Mouse (Mus musculus): Measurements from ENCODE around the gene C730034F03Rik.

Gene C730034F03Rik

DNA sequence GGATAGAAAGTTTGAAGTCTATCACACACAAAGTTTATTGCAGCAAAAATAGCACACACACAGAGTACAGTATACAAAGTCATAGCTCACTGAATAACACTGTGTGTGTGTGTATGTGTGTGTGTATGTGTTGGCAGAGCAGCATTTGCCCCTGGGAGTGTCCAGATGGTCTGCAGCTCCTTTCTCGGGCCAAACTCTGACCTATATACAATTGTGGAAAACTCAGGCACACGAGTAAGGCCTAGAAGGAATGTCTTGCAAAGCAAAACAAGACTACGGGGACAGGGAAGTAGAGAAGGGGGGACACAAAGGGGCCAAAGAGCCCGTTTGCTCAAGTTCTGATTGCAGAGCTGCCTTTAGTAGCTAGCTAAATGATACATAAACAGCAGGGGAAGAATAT lies 3.6 kb downstream of the C730034F03Rik start:
- no peak for DNase-seq

DNA sequence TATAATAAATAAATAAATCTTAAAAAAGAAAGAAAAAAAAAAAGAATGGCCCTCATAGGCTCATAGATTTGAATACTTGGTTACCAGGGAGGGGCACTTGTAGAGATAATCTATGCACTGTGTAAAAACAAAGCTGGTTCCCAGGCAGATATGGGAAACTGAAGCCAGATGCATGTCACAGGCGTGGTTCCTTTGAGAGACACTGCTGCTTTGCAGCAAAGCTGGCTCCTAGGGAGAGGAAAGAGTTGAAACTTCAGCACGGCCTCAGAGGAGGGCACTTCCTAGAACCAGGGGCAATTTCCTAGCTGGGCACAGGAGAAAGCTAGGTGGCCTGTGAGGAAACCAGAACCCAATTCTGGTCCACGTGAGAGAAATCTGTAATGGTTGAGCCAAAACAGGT lies 4.7 kb downstream of the C730034F03Rik start:
- DNase-seq = no peak

DNA sequence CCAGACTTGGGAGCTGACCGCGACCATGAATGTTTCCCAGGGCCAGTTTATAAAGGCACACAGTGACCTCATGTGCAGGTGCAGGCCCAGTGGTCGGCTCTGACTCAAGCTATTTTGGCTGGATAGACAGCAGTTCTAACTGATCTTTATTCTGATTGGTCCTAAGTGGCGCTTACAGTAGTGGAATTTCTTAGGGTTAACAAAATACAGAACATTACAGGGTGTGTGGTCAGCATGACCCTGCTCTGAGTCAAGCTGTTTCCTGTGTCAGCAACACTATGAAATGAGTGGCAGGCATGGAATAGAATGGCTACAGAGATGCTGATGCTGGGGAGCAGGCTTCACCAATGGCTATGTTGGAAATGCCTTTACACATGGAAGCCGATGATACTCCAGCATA lies 6.5 kb downstream of the C730034F03Rik start:
- DNase-seq = no peak

DNA sequence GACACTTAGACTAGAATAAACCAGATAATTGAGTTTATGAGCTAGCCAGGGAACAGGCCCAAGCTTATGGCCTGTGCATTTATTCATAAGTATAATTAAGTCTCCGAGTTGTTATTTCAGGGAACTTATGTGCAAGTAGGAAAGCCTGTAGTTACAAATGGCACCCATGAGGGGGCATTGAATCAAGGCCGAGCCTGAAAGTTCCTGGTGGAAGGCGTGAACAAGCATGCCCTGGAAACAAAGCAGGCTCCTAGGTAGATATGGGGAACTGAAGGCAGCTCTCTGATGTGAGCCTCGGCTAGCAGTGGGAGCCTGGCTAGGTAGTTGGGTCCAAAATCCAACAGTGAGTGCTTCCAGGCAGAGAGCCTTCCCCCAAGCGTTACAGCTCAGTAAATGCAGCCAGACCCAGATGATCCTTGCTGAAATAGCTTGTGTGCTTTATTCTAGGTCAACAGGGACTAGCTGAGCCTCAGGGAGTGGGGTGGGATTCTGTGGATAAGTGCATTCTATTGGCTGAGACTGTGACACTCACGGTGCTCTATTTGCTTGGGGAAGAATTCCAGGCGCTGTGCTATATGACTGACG lies 13.2 kb downstream of the C730034F03Rik start:
- no peak for DNase-seq

DNA sequence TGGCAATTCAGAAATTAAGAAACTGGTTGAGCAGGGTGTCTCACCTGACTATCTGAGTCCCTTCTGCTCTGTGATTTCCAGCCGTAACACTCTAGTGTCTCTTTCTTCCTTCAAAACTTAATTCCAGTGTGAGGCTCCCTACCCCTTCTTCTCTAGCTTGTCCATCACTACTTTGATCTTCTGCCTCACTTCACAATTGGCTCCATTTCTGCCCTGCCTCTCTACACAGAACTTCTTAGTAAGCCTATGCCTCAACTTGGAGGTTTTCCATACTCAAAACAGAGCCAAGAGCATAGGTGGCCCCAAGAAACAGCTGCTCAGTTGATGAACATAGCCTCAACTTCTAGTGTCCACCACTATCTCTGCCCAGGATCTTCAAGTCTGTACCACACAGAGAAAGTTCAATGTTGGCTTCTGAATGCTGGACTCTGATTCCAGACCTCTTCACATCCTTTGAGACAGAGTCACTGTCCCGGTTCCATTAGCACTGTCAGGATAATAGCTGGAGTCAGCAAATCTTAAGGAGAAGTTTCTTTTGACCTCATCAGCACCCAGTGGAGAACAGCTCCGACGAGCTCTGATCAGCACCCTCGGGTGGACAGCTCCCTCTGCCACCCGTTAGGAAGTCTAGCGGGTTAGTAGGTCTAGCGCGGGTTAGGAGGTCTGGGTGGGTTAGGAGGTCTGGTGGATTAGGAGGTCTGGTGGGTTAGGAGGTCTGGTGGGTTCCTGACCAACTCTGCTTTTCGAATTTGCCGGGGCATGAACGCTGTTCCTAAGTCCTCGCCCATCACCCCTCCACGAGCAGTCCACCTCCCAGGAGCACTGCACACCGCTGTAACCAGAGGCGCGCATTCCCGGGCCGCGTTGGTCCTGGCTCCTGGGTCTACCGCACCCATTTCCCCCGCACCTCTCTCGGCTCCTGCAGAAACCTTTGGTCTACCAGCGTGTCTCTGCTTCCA lies 23.8 kb downstream of the C730034F03Rik start:
- DNase-seq = peak; percentile 62

DNA sequence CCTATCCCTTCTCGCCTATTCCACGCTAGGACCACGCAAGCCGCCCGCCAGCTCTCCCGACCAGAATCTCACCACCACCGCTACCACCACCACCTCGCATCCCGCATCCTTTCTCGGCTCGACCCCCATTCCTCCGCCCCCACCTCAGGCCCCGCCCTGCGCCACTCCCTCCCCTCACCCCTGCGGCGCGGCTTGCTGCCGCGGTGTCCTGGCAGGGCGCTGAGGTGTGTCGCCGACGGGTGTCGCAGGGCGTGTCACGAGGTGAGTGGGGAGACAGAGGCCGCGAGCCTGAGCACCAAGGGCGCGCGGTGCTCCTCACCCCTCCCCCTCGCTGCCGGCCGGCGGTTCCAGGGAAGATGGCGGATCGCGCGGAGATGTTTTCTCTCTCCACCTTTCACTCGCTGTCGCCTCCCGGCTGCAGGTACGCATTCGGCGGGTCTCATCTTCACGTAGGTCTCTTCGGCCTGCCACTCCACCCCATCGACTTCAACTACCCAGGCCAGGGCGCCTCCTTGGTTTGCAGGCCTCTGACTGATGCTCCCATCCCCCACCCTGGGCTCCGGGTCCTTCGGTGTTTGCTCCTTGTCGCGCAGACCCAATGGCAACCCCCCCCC lies 24.6 kb downstream of the C730034F03Rik start, which contains the start of gene Mapk8ip2:
Mapk8ip2 (plus strand) TSS at position 49 of the 614 bp plus-strand sequence.
- DNase-seq = no peak

DNA sequence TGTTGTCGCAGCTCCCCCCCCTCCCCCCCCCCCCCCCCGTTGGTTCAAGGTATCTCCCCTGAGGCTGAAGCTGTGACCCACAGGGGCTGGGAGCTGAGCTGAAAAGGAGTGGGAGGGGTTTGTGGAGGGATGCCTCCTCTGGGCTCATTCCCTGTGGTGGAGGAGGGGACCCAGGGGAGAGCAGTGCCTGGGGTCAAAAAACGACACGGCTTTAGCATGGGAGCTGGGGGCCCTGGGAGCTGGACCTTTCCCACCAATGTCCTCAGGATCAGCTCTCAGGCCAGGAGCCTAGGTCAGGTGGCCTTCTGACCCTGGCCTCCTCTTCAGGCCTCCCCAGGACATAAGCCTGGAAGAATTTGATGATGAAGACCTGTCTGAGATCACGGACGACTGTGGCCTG lies 25.5 kb downstream of the C730034F03Rik start:
- no peak for DNase-seq

DNA sequence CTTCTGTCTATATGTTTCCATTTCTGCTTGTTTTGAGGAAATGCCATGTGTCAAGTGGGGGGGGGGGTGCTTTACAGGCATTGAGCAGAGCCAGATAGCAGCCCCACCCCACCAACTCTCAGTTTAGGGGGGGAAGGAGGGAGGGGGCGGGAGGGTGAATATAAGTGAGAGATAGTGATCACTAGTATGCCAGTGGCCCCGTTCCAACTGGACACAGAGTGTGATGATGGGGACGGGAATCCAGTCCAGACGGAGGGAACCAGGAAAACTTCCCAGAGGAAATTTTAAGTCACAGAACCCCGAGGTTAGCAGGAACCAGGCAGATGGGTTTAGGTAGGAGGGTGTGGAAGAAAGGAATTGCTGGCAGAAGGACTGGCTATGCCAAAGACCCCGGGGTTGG lies 26.3 kb downstream of the C730034F03Rik start:
- no peak for DNase-seq

DNA sequence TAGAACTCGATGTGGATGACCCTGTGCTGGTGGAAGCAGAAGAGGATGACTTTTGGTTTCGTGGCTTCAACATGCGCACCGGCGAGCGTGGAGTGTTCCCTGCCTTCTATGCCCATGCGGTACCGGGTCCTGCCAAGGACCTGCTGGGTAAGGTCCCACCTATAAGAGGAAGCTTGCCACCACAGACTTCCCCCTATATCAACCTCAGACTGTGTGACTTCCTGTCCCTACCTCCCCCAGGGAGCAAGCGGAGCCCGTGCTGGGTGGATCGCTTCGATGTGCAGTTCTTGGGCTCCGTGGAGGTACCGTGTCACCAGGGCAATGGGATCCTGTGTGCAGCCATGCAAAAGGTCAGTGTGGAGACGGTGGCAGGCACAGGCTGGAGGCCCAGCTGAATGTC lies 29.6 kb downstream of the C730034F03Rik start:
- no peak for DNase-seq

DNA sequence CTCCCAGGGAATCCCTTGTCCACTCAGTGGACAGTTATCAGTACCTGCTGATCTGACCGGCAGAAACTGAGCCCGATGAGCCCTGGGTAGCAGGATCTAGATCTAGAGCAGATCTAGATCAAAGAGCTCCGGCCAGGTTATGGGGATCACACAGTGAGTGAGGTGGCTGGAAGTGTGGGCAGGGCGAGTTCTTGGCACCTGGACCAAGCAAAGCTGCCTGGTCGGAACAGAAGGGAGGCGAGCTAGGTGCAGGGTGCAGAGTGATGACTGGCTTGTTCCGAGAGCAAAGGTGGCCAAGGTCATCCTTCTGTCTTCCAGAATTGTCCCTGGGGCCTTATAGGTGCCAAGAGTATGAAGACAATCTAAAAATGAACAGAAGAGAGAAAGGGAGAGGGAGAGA lies 30.4 kb downstream of the C730034F03Rik start:
- DNase-seq = no peak

DNA sequence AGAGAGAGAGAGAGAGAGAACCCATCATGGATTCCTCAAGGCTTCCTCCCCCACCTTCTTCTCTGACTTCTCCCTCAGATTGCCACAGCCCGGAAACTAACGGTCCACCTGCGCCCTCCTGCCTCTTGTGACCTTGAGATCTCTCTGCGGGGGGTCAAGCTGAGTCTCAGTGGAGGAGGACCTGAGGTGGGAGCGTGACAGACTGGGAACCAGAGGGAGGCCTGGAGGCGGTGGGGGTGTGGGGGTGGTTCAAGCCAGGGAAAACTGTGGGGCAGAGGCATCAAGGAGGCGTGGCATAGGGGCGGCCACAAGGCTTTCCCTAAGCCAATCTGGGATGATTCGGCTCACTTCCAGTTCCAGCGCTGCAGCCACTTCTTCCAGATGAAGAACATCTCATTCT lies 30.9 kb downstream of the C730034F03Rik start:
- no peak for DNase-seq

DNA sequence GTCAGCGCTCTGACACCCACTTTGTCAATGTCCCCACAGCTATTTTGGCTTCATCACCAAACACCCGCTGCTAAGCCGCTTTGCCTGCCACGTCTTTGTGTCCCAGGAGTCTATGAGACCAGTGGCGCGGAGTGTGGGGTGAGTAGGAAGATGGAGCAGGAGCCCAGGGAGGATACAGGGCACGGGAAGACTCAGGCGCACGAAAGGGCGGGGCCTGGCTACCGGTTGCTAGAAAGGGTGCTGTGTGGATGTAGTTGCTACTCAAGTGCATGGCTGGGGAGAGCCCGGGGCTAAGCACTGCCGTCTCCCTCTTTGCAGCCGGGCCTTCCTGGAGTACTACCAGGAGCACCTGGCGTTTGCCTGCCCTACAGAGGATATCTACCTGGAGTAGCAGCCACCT lies 31.9 kb downstream of the C730034F03Rik start:
- no peak for DNase-seq

DNA sequence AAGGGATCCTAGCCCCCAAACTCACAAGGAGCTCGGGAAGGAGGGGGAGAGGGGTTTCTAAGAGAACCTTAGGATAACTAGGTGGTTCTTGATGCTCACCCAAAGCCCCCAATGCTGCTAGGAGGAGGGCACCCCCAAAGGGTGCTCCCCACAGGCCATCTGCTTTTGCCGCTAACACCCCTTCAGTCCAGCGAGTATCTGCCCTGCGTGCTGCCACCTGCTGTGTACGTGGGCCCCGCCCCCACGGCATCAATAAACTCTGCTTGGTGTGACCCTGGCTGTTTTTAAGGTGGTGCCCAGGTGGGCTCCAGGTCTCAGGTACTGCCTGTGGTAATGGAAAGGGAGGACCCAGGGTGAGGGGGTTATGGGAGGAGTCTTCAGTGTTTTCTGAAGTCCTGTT lies 32.8 kb downstream of the C730034F03Rik start:
- DNase-seq = no peak

DNA sequence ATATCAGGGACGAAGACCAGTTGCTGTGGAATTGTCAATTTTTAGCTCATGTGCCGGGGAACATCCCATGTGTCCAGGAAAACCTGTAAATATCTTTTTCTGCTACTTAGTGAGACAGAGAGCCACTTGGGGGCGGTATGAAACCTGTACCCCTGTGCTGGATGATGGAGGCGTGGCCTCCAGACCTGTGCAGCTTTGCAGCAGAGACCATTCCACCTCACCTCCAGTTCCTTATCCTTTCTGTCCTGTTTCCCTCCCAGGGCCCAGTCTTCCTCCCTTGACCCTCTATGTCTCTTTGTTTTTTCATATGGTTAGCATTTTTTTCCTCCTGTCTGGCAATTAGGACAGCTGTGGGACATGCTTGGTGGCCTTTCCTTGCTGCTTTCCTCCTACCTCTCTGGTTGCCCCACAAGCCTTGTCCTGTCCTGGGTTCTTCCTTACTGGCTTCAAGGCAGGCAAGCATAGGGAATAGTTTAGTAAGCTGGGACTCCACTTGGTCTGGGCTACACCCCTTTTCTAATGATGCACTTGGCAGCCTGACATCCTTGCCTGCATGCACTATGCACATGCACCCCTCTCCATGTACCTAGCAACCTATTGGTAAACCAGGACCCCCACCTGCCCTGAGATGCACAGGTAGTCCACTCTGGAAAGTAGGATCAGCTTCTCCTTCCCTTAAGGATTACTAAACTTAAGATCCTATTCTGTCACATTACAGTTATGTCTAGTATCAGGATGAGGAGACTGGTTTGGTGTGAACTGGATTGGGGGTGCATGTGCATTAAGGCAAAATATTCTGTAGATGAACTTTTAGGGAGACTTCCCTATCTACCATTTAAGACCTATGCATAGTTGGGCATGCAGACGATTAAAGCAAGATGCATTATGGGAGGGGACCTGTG lies 34.2 kb downstream of the C730034F03Rik start:
- peak; percentile 35 for DNase-seq

DNA sequence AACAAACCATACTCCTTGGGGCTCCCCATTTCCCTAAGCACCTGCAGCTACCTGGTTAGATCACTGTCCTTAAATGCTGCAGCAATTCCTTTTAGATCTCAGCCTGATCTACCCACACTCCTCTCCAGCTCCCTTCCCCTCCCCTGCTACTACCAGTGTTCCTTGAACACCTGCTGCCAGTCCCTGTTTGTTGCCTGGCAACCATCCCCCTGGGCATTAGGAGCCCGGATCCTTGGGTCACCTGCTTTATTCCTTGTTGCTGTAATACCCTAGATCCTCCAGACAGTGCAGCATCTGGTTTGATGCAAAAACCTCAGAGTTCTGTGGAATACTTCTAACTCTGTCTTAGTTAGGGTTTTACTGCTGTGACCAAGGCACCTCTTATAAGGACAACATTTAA lies 35.7 kb downstream of the C730034F03Rik start:
- DNase-seq = no peak

DNA sequence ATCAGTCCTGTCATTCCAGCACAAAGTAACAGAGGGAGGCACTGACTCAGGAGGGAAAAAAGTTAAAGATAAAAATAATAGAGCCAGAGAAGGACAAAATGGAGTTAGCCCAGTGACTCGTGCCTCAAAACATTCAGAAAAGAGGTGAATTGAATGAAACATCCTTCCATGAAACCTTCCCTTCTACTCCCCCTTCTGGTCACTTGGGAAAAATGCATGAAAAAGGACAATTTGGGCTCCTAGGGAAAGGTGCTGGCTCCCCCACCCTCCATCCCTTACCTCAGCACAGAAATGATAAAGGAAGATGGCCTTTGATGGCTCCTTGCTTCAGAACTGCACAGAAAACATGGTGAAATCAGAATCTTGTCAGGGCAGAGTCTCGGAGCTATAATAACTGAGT lies 39.2 kb downstream of the C730034F03Rik start:
- DNase-seq = no peak

DNA sequence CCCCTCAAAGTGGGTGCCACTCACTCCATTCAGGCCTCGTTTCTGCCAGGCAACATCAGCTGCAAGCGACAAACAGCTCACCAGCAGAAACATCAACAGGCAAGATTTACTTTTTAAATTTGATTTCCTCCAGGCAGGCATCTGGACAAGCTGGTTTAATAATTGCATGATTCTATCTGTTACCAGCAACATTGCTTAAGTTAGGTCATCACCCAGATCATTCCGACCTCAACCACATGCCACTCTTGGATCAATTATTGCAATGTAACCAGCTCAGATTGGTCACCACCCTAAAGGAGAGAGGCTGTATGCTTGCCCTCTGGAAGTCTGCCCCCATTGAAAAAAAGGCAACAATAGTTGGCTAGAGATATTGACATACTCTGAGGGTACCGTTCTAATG lies 42.1 kb downstream of the C730034F03Rik start:
- DNase-seq = no peak

DNA sequence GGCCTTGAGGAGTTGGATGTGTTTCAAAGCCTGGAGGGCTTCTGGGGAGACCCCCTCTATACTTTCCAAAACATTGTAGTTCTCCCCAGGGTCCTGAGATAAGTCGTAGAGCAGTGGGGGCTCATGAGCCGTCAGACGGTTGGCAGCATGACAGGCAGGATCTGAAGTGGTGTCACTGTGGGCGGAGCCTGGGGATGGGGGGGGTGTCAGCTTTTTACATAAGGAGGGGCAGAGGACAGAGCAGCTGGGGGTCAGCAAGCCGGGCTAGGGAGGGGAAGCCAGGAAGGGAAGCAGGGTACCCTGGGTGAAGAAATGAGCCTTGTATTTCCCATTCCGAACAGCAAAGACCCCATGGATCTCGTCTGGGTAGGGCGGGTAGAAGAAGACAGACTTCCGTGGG lies 44.0 kb downstream of the C730034F03Rik start:
- no peak for DNase-seq

DNA sequence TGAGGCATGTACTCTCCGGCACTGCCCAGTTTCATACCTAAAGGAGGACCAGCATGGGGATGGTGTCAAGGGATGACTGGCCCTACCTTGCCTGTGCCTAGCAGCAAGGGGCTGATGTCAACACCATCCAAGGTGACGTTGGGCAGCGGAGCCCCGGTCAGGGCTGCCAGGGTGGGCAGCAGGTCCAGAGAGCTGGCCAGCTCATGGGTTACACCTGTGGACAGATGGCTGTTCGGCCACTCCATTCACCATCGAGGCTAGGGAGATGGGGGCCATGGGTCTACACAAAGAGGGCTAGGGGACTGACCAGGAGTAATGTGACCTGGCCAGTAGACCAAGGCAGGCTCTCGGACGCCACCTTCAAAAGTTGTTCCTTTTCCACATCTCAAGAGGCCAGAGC lies 44.5 kb downstream of the C730034F03Rik start:
- no peak for DNase-seq

DNA sequence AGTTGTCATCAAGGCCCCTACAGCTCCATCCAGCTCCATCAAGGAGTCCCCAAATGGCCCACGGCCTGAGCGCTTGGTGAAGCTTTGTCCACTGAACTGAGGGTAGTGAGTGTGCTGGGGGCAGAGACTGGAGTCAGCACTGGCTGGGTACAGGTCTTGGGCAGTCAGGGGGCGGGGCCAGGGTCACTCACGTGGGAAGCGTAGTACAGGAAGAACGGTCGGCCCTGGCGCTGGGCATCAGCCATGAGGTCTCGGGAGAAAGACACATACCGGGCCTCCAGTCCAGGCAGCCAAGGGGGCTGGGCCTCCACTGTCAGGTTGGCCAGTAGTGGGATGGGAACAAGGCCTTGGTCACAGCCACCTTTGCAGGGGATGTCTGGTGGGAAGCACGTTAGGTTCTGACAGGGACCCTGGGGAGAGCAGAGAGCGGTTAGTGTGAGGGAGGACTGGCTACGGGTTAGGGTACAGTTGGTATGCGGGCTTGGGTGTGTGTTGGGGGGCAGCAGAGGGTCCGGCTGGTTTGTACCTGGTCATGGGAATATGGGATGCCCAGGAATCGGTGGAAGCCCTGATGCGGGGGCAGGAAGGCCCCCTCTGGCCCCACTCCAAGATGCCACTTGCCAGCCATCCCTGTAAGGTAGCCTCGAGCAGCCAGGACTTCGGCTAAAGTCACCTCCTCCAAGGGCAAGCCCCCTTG lies 45.4 kb downstream of the C730034F03Rik start:
- peak; percentile 14 for DNase-seq

DNA sequence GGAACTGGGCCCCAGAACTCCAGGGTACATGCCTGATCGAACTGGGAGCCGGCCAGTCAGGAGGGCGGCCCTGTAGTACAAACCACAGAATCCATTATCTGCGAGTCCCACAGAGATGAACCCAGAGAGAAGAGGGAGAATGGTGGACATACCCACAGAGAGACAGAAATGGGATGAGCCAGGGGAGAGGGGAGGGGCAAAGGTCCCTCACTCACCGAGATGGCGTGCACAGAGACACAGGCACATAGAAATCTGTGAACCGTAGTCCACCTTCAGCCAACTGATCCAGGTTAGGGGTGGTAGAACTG lies 45.9 kb downstream of the C730034F03Rik start:
- no peak for DNase-seq

Data from thymus, postnatal 14 days (tissue).